Comparison of ENCODE assay signal across 25 mouse cellular contexts in the genomic region with DNA sequence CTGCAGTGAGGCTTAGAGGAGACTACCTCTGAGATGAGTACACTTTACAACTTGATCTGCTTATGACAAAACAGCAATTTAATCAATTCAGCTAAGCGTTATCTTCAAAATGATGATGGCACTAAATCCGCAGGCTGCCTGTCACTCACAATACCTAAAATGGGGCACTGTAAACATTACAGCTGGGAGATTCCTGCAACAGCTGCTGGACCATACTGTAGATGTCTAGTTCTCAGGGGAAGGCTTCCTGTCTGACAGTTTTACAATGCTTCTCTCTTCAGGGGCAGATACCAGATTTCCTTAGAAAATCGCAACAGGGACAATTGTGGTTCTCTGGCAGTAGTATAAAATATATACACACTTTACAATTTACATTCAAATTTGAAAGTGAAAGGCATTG.
A peak's percentile ranks its signal among the peaks of the same experiment; 100 is the strongest.
DNase-seq lines count a peak whose midpoint lies in the region; ATAC-seq and TF ChIP-seq lines count a peak whose summit lies in the region.
"Had no signal": no experiment of that assay in that cellular context is flagged by ENCODE, and none has a peak within 500 bp of the region (broad histone marks: within the 10 kb centered on the region; RNA-seq: fewer than 3 reads in every experiment).

No protein-coding gene starts in this region.

- ATAC-seq in embryonic facial prominence, embryonic 14.5 days (ENCODE audit: low read depth) = no peak; the same call in 1 of the 2 replicates
- peak; percentile 60; the same call in 1 of the 2 replicates for ATAC-seq in forebrain, postnatal 0 days
- no peak for ATAC-seq in forebrain, embryonic 11.5 days (replicated peaks; ENCODE audit: low FRiP score)
- ATAC-seq in midbrain, embryonic 14.5 days (ENCODE audit: low FRiP score, low TSS enrichment) = no peak
- ATAC-seq in midbrain, postnatal 0 days (ENCODE audit: low FRiP score) = no peak
- ATAC-seq: activated CD4-positive, CD25-positive, alpha-beta regulatory T cell, adult 4 months; intestine, postnatal 0 days had no signal

- H3K36me3 ChIP-seq in embryonic facial prominence, embryonic 14.5 days (ENCODE audit: control insufficient read depth, insufficient read depth, low read length) = no peaks in the 10 kb centered on the region
- H3K36me3 ChIP-seq in embryonic facial prominence, embryonic 10.5 days (replicated peaks) = no peaks in the 10 kb centered on the region
- no peaks in the 10 kb centered on the region for H3K36me3 ChIP-seq in forebrain, postnatal 0 days (ENCODE audit: insufficient read depth)
- no peaks in the 10 kb centered on the region for H3K36me3 ChIP-seq in forebrain, embryonic 11.5 days (ENCODE audit: control insufficient read depth, insufficient read depth, low read length)
- H3K36me3 ChIP-seq in midbrain, embryonic 14.5 days (ENCODE audit: control insufficient read depth, insufficient read depth, low read length) = no peaks in the 10 kb centered on the region
- H3K36me3 ChIP-seq in midbrain, postnatal 0 days (ENCODE audit: insufficient read depth, low read length) = no peaks in the 10 kb centered on the region
- H3K36me3 ChIP-seq: embryonic facial prominence, embryonic 15.5 days; forebrain, embryonic 12.5 days; heart, embryonic 12.5 days; heart, embryonic 15.5 days had no signal

- H3K9ac ChIP-seq in embryonic facial prominence, embryonic 14.5 days (ENCODE audit: low read depth, low read length) = no peak overlapping the region
- no peak overlapping the region for H3K9ac ChIP-seq in forebrain, postnatal 0 days
- H3K9ac ChIP-seq in forebrain, embryonic 11.5 days (ENCODE audit: low read length) = no peak overlapping the region
- no peak overlapping the region for H3K9ac ChIP-seq in midbrain, embryonic 14.5 days (replicated peaks; ENCODE audit: low read length)
- no peak overlapping the region for H3K9ac ChIP-seq in midbrain, postnatal 0 days (replicated peaks; ENCODE audit: low read length, poor library complexity, severe bottlenecking)
- H3K9ac ChIP-seq: embryonic facial prominence, embryonic 15.5 days; forebrain, embryonic 12.5 days; heart, embryonic 12.5 days; heart, embryonic 15.5 days; hindbrain, embryonic 14.5 days had no signal

- H3K4me2 ChIP-seq in embryonic facial prominence, embryonic 14.5 days (ENCODE audit: low read depth, low read length) = no peak overlapping the region
- H3K4me2 ChIP-seq in forebrain, postnatal 0 days (ENCODE audit: low read depth) = no peak overlapping the region
- no peak overlapping the region for H3K4me2 ChIP-seq in forebrain, embryonic 11.5 days (ENCODE audit: low read depth, low read length, severe bottlenecking)
- no peak overlapping the region for H3K4me2 ChIP-seq in midbrain, embryonic 14.5 days (ENCODE audit: low read length)
- no peak overlapping the region for H3K4me2 ChIP-seq in midbrain, postnatal 0 days (ENCODE audit: low read depth, low read length, poor library complexity, severe bottlenecking)
- H3K4me2 ChIP-seq: embryonic facial prominence, embryonic 15.5 days; forebrain, embryonic 12.5 days; heart, embryonic 12.5 days; heart, embryonic 15.5 days; hindbrain, embryonic 14.5 days had no signal

- H3K27ac ChIP-seq in embryonic facial prominence, embryonic 14.5 days (replicated peaks; ENCODE audit: low read depth, low read length) = no peak overlapping the region
- H3K27ac ChIP-seq in embryonic facial prominence, embryonic 10.5 days (replicated peaks) = no peak overlapping the region
- no peak overlapping the region for H3K27ac ChIP-seq in forebrain, postnatal 0 days (ENCODE audit: low read depth, low read length)
- no peak overlapping the region for H3K27ac ChIP-seq in forebrain, embryonic 11.5 days (ENCODE audit: low read depth, low read length)
- H3K27ac ChIP-seq in midbrain, embryonic 14.5 days (replicated peaks; ENCODE audit: low read depth, low read length) = no peak overlapping the region
- no peak overlapping the region for H3K27ac ChIP-seq in midbrain, postnatal 0 days (ENCODE audit: low read depth, low read length)
- H3K27ac ChIP-seq: embryonic facial prominence, embryonic 15.5 days; forebrain, embryonic 12.5 days; heart, embryonic 15.5 days; hindbrain, embryonic 14.5 days had no signal

- 82% methylated on average over 3 of the region's 3 CpGs for WGBS in embryonic facial prominence, embryonic 14.5 days
- WGBS in embryonic facial prominence, embryonic 10.5 days = 89% methylated on average over 3 of the region's 3 CpGs
- 41% methylated on average over 3 of the region's 3 CpGs for WGBS in forebrain, postnatal 0 days
- WGBS in forebrain, embryonic 11.5 days = 80% methylated on average over 3 of the region's 3 CpGs
- 70% methylated on average over 3 of the region's 3 CpGs for WGBS in midbrain, embryonic 14.5 days
- 62% methylated on average over 3 of the region's 3 CpGs for WGBS in midbrain, postnatal 0 days

- no peaks in the 10 kb centered on the region for H3K4me1 ChIP-seq in embryonic facial prominence, embryonic 14.5 days (ENCODE audit: control insufficient read depth, insufficient read depth, low read length)
- H3K4me1 ChIP-seq in embryonic facial prominence, embryonic 10.5 days = no peaks in the 10 kb centered on the region
- no peaks in the 10 kb centered on the region for H3K4me1 ChIP-seq in forebrain, postnatal 0 days (ENCODE audit: insufficient read depth)
- H3K4me1 ChIP-seq in forebrain, embryonic 11.5 days (replicated peaks; ENCODE audit: control insufficient read depth, insufficient read depth, low read length) = no peaks in the 10 kb centered on the region
- H3K4me1 ChIP-seq in midbrain, embryonic 14.5 days (ENCODE audit: control insufficient read depth, insufficient read depth, low read length) = no peaks in the 10 kb centered on the region
- no peaks in the 10 kb centered on the region for H3K4me1 ChIP-seq in midbrain, postnatal 0 days (ENCODE audit: insufficient read depth, low read length)
- H3K4me1 ChIP-seq: embryonic facial prominence, embryonic 15.5 days; forebrain, embryonic 12.5 days; heart, embryonic 12.5 days; heart, embryonic 15.5 days had no signal

- no peak overlapping the region for H3K4me3 ChIP-seq in embryonic facial prominence, embryonic 14.5 days (ENCODE audit: low read depth, low read length)
- no peak overlapping the region for H3K4me3 ChIP-seq in embryonic facial prominence, embryonic 10.5 days
- no peak overlapping the region for H3K4me3 ChIP-seq in forebrain, postnatal 0 days (ENCODE audit: low read depth, low read length)
- no peak overlapping the region for H3K4me3 ChIP-seq in forebrain, embryonic 11.5 days (ENCODE audit: low read depth, low read length)
- H3K4me3 ChIP-seq in midbrain, embryonic 14.5 days (replicated peaks; ENCODE audit: low read depth, low read length) = no peak overlapping the region
- H3K4me3 ChIP-seq in midbrain, postnatal 0 days (ENCODE audit: low read depth, low read length) = no peak overlapping the region
- H3K4me3 ChIP-seq: embryonic facial prominence, embryonic 15.5 days; forebrain, embryonic 12.5 days; heart, embryonic 12.5 days; heart, embryonic 15.5 days had no signal

- H3K27me3 ChIP-seq in embryonic facial prominence, embryonic 14.5 days (replicated peaks; ENCODE audit: control insufficient read depth, insufficient read depth, low read length) = no peaks in the 10 kb centered on the region
- no peaks in the 10 kb centered on the region for H3K27me3 ChIP-seq in embryonic facial prominence, embryonic 10.5 days (replicated peaks; ENCODE audit: low read depth, poor library complexity, severe bottlenecking)
- H3K27me3 ChIP-seq in forebrain, postnatal 0 days (ENCODE audit: insufficient read depth, low read length) = no peaks in the 10 kb centered on the region
- H3K27me3 ChIP-seq in forebrain, embryonic 11.5 days (ENCODE audit: control insufficient read depth, insufficient read depth, low read length) = no peaks in the 10 kb centered on the region
- H3K27me3 ChIP-seq in midbrain, embryonic 14.5 days (ENCODE audit: control insufficient read depth, insufficient read depth, low read length) = no peaks in the 10 kb centered on the region
- H3K27me3 ChIP-seq in midbrain, postnatal 0 days (ENCODE audit: insufficient read depth, low read length) = no peaks in the 10 kb centered on the region
- H3K27me3 ChIP-seq: embryonic facial prominence, embryonic 15.5 days; forebrain, embryonic 12.5 days; heart, embryonic 12.5 days; heart, embryonic 15.5 days had no signal

- TF ChIP-seq CTCF in forebrain, postnatal 0 days (IDR thresholded peaks at IDR 0.05; ENCODE audit: low read depth) = no peak
- no peak for TF ChIP-seq CTCF in midbrain, postnatal 0 days (IDR thresholded peaks at IDR 0.05)

- no peaks in the 10 kb centered on the region for H3K9me3 ChIP-seq in embryonic facial prominence, embryonic 14.5 days (ENCODE audit: control insufficient read depth, low read length)
- H3K9me3 ChIP-seq in embryonic facial prominence, embryonic 10.5 days = no peaks in the 10 kb centered on the region
- no peaks in the 10 kb centered on the region for H3K9me3 ChIP-seq in forebrain, postnatal 0 days (ENCODE audit: low read length)
- H3K9me3 ChIP-seq in forebrain, embryonic 11.5 days (ENCODE audit: control insufficient read depth, low read length) = no peaks in the 10 kb centered on the region
- H3K9me3 ChIP-seq in midbrain, embryonic 14.5 days (ENCODE audit: control insufficient read depth, low read length) = no peaks in the 10 kb centered on the region
- H3K9me3 ChIP-seq in midbrain, postnatal 0 days (ENCODE audit: low read length) = no peaks in the 10 kb centered on the region
- H3K9me3 ChIP-seq: embryonic facial prominence, embryonic 15.5 days; forebrain, embryonic 12.5 days; heart, embryonic 12.5 days; heart, embryonic 15.5 days had no signal

- DNase-seq in embryonic facial prominence, embryonic 14.5 days (ENCODE audit: low spot score) = peak; percentile 3
- no peak for DNase-seq in embryonic facial prominence, embryonic 10.5 days (ENCODE audit: low spot score)
- peak; percentile 41 for DNase-seq in forebrain, postnatal 0 days
- DNase-seq in forebrain, embryonic 11.5 days (ENCODE audit: low spot score) = no peak
- peak; percentile 8 for DNase-seq in midbrain, embryonic 14.5 days
- DNase-seq in midbrain, postnatal 0 days (ENCODE audit: low spot score) = no peak
- DNase-seq in frontal cortex, postnatal 25 days (ENCODE audit: low spot score in 2 of 2) = no peak
- no peak for DNase-seq in cerebellum, postnatal 14 days
- DNase-seq: adrenal gland, adult 8-10 months; adrenal gland, postnatal 25 days; cerebellum, adult 18-20 months; cerebellum, adult 9-11 months; cerebellum, postnatal 36 days; embryo, embryonic 11 days; gastrocnemius, postnatal 25 days; heart, adult 18-20 months; heart, postnatal 10 days; heart, postnatal 36 days had no signal

Comparison
In these comparisons a context has a peak if more than half of its experiments do, and no peak if none do; other contexts are left out.
1. DNase-seq: peak in embryonic facial prominence, embryonic 14.5 days (single experiment), forebrain, postnatal 0 days (single experiment) and midbrain, embryonic 14.5 days (single experiment); none in embryonic facial prominence, embryonic 10.5 days (single experiment), forebrain, embryonic 11.5 days (single experiment), midbrain, postnatal 0 days (single experiment), frontal cortex, postnatal 25 days (0 of 2) and cerebellum, postnatal 14 days (0 of 2).